Mouse (Mus musculus) heart, adult 2 months (tissue): ENCODE results near the gene Arf6. TPM values are rescaled to one million over a fixed set of nuclear protein-coding genes. Genes with fewer than 3 reads are reported as not detected.

Source experiments
- DNase-seq, 2 experiments: peaks; one replicate each; pipeline ENCODE4 v3.0.0; 2021
- H3K27ac ChIP-seq: fragments of 200-600 bp; 2 replicates; pipeline ENCODE4 v1.8.1; 2022
- H3K27me3 ChIP-seq: fragments of 200-500 bp; 2 replicates; pipeline ENCODE4 v1.6.1; 2012; ENCODE audit warnings: mild to moderate bottlenecking, low read length, inconsistent platforms, mixed read lengths; ENCODE audit not compliant: control insufficient read depth, insufficient read depth
- H3K36me3 ChIP-seq: fragments of 200-500 bp; 2 replicates; pipeline ENCODE4 v1.6.1; 2012; ENCODE audit warnings: low read length, inconsistent platforms; ENCODE audit not compliant: control insufficient read depth, insufficient read depth
- H3K4me1 ChIP-seq: fragments of 200-500 bp; 2 replicates; pipeline ENCODE4 v1.6.1; 2011; ENCODE audit warnings: low read length; ENCODE audit not compliant: control insufficient read depth, insufficient read depth
- H3K4me3 ChIP-seq: fragments of 200-600 bp; 2 replicates; pipeline ENCODE4 v1.8.1; 2022
- H3K79me2 ChIP-seq: fragments of 200-500 bp; replicated peaks from 2 replicates; pipeline ENCODE4 v1.6.1; 2012; ENCODE audit warnings: mild to moderate bottlenecking, inconsistent platforms, low read length, moderate library complexity, mixed read lengths; ENCODE audit not compliant: control insufficient read depth, insufficient read depth
- H3K9ac ChIP-seq: fragments of 200-500 bp; 2 replicates; pipeline ENCODE4 v1.6.1; 2012; ENCODE audit warnings: low read depth, mild to moderate bottlenecking, control low read depth, inconsistent platforms, low read length, mixed read lengths
- CTCF ChIP-seq: fragments of 200-600 bp; IDR thresholded peaks from 2 replicates; pipeline ENCODE4 v1.8.1; 2022; ENCODE audit warnings: antibody characterized with exemption, mild to moderate bottlenecking, moderate library complexity
- EP300 ChIP-seq: fragments of 200-500 bp; IDR thresholded peaks from 2 replicates; pipeline ENCODE4 v1.6.1; 2011; ENCODE audit warnings: low read depth, low read length, control low read depth; ENCODE audit not compliant: insufficient read depth
- POLR2A ChIP-seq: fragments of 200-500 bp; IDR thresholded peaks from 2 replicates; pipeline ENCODE4 v1.6.1; 2011; ENCODE audit warnings: mild to moderate bottlenecking, low read depth, low read length, control low read depth; ENCODE audit not compliant: insufficient read depth
- WGBS: fragments of 180-500 bp; shearing (Covaris S2); methylation state at CpG from one replicate; pipeline ENCODE4 v1.1.7; 2018; 5-methylcytosine and 5-hydroxymethylcytosine counted together
- intact Hi-C: fragments of 180-260 bp; cut with DNase I; formaldehyde crosslinking; loops from one replicate; pipeline ENCODE4 v1.15.1; 2025
- polyA plus RNA-seq: library from polyadenylated mRNA; depleted of rRNA; stranded (reverse); fragments of >200 nt; gene quantifications from 2 replicates; pipeline ENCODE4 v1.2.3, GENCODE M21; 2012
- total RNA-seq, 2 experiments: library from RNA; stranded (reverse); gene quantifications; 2 replicates each; pipeline ENCODE4 v1.2.3; 2021

Gene Arf6
- total and polyA plus RNA-seq, 3 experiments, result 30.3 to 38.7 (median 35.0) TPM

- Histone ChIP-seq H3K9ac (no peak overlapping the region), H3K79me2 (no peaks in the 10 kb centered on the region), H3K4me1 (no peaks in the 10 kb centered on the region), H3K27me3 (no peaks in the 10 kb centered on the region), H3K27ac (no peak overlapping the region), H3K4me3 (no peak overlapping the region), H3K36me3 (no peaks in the 10 kb centered on the region)
- no peak for DNase-seq
- no peak for TF ChIP-seq POLR2A
- TF ChIP-seq EP300, result no peak
- no peak for TF ChIP-seq CTCF
- 91% methylated on average over 10 of the region's 10 CpGs for WGBS
- intact Hi-C loops, result no loop called here
Measured at GRCm38 (mm10) chr12:69388321-69388869, 16.4 kb downstream of the Arf6 start.

GRCm38 (mm10) chr12:69389273-69389938 lies 17.5 kb downstream of the Arf6 start:
- no peak overlapping the region for H3K27ac ChIP-seq
- 54% methylated on average over 7 of the region's 7 CpGs for WGBS
- H3K9ac ChIP-seq, result no peak overlapping the region
- no peaks in the 10 kb centered on the region for H3K36me3 ChIP-seq
- no peak overlapping the region for H3K4me3 ChIP-seq
- H3K4me1 ChIP-seq, result no peaks in the 10 kb centered on the region
- H3K79me2 ChIP-seq, result no peaks in the 10 kb centered on the region
- DNase-seq, result no peak
- TF ChIP-seq POLR2A (no peak), CTCF (no peak), EP300 (no peak)
- intact Hi-C loops, result no loop called here
- H3K27me3 ChIP-seq, result no peaks in the 10 kb centered on the region

- Histone ChIP-seq H3K79me2 (no peaks in the 10 kb centered on the region), H3K4me3 (no peak overlapping the region), H3K27me3 (no peaks in the 10 kb centered on the region), H3K36me3 (no peaks in the 10 kb centered on the region), H3K9ac (no peak overlapping the region), H3K27ac (no peak overlapping the region), H3K4me1 (no peaks in the 10 kb centered on the region)
- TF ChIP-seq CTCF, result no peak
- TF ChIP-seq EP300, result no peak
- TF ChIP-seq POLR2A, result no peak
- 69% methylated on average over 7 of the region's 7 CpGs for WGBS
- no peak for DNase-seq
- intact Hi-C loops, result no loop called here
Measured at GRCm38 (mm10) chr12:69390000-69390698, 18.2 kb downstream of the Arf6 start.

- Histone ChIP-seq H3K9ac (no peak overlapping the region), H3K36me3 (no peaks in the 10 kb centered on the region), H3K27me3 (no peaks in the 10 kb centered on the region), H3K79me2 (no peaks in the 10 kb centered on the region), H3K4me1 (no peaks in the 10 kb centered on the region), H3K27ac (no peak overlapping the region), H3K4me3 (no peak overlapping the region)
- no peak for DNase-seq
- intact Hi-C loops, result no loop called here
- 70% methylated on average over 10 of the region's 10 CpGs for WGBS
- TF ChIP-seq CTCF, result no peak
- TF ChIP-seq EP300, result no peak
- TF ChIP-seq POLR2A, result no peak
Measured at GRCm38 (mm10) chr12:69393076-69393475, 21.1 kb downstream of the Arf6 start.

- no peak for TF ChIP-seq EP300
- no peak for TF ChIP-seq POLR2A
- no peaks in the 10 kb centered on the region for H3K4me1 ChIP-seq
- intact Hi-C loops, result no loop called here
- no peaks in the 10 kb centered on the region for H3K27me3 ChIP-seq
- no peak overlapping the region for H3K27ac ChIP-seq
- DNase-seq, result no peak
- no peaks in the 10 kb centered on the region for H3K79me2 ChIP-seq
- H3K9ac ChIP-seq, result no peak overlapping the region
- WGBS, result 87% methylated on average over 6 of the region's 6 CpGs
- no peaks in the 10 kb centered on the region for H3K36me3 ChIP-seq
- no peak overlapping the region for H3K4me3 ChIP-seq
Measured at GRCm38 (mm10) chr12:69394456-69394855, 22.5 kb downstream of the Arf6 start.

GRCm38 (mm10) chr12:69400367-69400766 lies 28.4 kb downstream of the Arf6 start:
- no peaks in the 10 kb centered on the region for H3K79me2 ChIP-seq
- H3K27me3 ChIP-seq, result no peaks in the 10 kb centered on the region
- H3K9ac ChIP-seq, result no peak overlapping the region
- H3K4me1 ChIP-seq, result no peaks in the 10 kb centered on the region; the same call in 1 of the 2 replicates
- WGBS, result 84% methylated on average over 4 of the region's 4 CpGs
- H3K27ac ChIP-seq, result no peak overlapping the region
- DNase-seq, result no peak
- TF ChIP-seq EP300 (no peak), POLR2A (no peak), CTCF (no peak)
- H3K4me3 ChIP-seq, result no peak overlapping the region
- intact Hi-C loops, result no loop called here
- H3K36me3 ChIP-seq, result no peaks in the 10 kb centered on the region
